Mouse (Mus musculus): ENCODE results near the gene Ssbp2.

The Ssbp2 gene

GRCm38 (mm10) chr13:91634123-91634522 is 174.0 kb downstream of the Ssbp2 start:
- WGBS, result 39% methylated on average over 7 of the region's 7 CpGs

GRCm38 (mm10) chr13:91635957-91636356 is 175.9 kb downstream of the Ssbp2 start:
- WGBS, result 71% methylated on average over 2 of the region's 2 CpGs

GRCm38 (mm10) chr13:91636814-91637213 is 176.7 kb downstream of the Ssbp2 start:
- WGBS, result 10% methylated on average over 5 of the region's 5 CpGs

GRCm38 (mm10) chr13:91638836-91639235 is 178.8 kb downstream of the Ssbp2 start:
- 79% methylated on average over 5 of the region's 5 CpGs for WGBS

- 66% methylated on average over 5 of the region's 5 CpGs for WGBS
These were observed 180.1 kb downstream of the Ssbp2 start for GRCm38 (mm10) chr13:91640219-91640618.

GRCm38 (mm10) chr13:91648240-91648639 is 188.2 kb downstream of the Ssbp2 start:
- WGBS, result 41% methylated on average over 6 of the region's 6 CpGs

- 69% methylated on average over 7 of the region's 7 CpGs for WGBS
These were observed 189.8 kb downstream of the Ssbp2 start for GRCm38 (mm10) chr13:91649926-91650325.

- 46% methylated on average over 5 of the region's 5 CpGs for WGBS
These were observed 201.1 kb downstream of the Ssbp2 start for GRCm38 (mm10) chr13:91661068-91661795.

- 79% methylated on average over 2 of the region's 2 CpGs for WGBS
These were observed 202.7 kb downstream of the Ssbp2 start for GRCm38 (mm10) chr13:91662751-91663150.

GRCm38 (mm10) chr13:91673241-91673640 is 213.2 kb downstream of the Ssbp2 start:
- 65% methylated on average over 3 of the region's 3 CpGs for WGBS

GRCm38 (mm10) chr13:91680764-91681437 is 220.8 kb downstream of the Ssbp2 start:
- WGBS, result 76% methylated on average over 8 of the region's 8 CpGs

GRCm38 (mm10) chr13:91681474-91681873 is 221.4 kb downstream of the Ssbp2 start:
- WGBS, result 87% methylated on average over 3 of the region's 3 CpGs

- WGBS, result 89% methylated on average over 5 of the region's 5 CpGs
These were observed 230.0 kb downstream of the Ssbp2 start for GRCm38 (mm10) chr13:91690118-91690517.

- 49% methylated on average over 7 of the region's 7 CpGs for WGBS
These were observed 233.5 kb downstream of the Ssbp2 start for GRCm38 (mm10) chr13:91693615-91694014.

- 84% methylated on average over 2 of the region's 2 CpGs for WGBS
These were observed 235.3 kb downstream of the Ssbp2 start for GRCm38 (mm10) chr13:91695406-91695805.

GRCm38 (mm10) chr13:91696109-91696645 is 236.1 kb downstream of the Ssbp2 start:
- WGBS, result 85% methylated on average over 2 of the region's 2 CpGs

- WGBS, result 25% methylated on average over 3 of the region's 3 CpGs
These were observed 236.9 kb downstream of the Ssbp2 start for GRCm38 (mm10) chr13:91697011-91697410.

- 67% methylated on average over 6 of the region's 6 CpGs for WGBS
These were observed 242.3 kb downstream of the Ssbp2 start for GRCm38 (mm10) chr13:91702337-91702736.

- WGBS, result 55% methylated on average over 6 of the region's 6 CpGs
These were observed 259.4 kb downstream of the Ssbp2 start for GRCm38 (mm10) chr13:91719487-91719886.

- WGBS, result 73% methylated on average over 8 of the region's 8 CpGs
These were observed 263.1 kb downstream of the Ssbp2 start for GRCm38 (mm10) chr13:91723108-91723735.

- WGBS, result 84% methylated on average over 7 of the region's 7 CpGs
These were observed 263.6 kb downstream of the Ssbp2 start for GRCm38 (mm10) chr13:91723736-91724119.

GRCm38 (mm10) chr13:91724211-91724610 is 264.1 kb downstream of the Ssbp2 start:
- 82% methylated on average over 3 of the region's 3 CpGs for WGBS

Measured in cerebral cortex, adult 2 months (tissue).